Mouse (Mus musculus): Measurements from ENCODE around the gene Col4a4.

The Col4a4 gene

DNA sequence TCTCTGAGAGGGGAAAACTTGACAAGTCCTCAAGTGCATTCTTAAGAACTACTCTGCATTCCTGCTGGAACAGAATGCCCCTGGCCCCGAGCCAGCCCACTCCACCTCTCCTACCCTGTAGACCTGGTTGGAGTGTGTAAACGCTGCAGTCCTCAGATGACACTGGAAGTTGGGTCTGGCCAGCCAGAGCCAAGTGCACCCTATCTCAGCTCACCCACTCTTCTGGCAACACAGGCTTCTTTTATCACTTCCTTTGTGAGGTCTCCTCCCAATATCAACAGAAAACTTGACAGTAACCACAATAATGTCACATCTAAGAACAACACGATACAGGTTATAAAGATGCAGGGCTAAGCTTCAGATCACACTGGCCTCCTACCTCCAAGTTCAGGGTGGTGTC, 8.7 kb downstream of the Col4a4 start:
- no peak for DNase-seq (ENCODE audit: low read depth)

DNA sequence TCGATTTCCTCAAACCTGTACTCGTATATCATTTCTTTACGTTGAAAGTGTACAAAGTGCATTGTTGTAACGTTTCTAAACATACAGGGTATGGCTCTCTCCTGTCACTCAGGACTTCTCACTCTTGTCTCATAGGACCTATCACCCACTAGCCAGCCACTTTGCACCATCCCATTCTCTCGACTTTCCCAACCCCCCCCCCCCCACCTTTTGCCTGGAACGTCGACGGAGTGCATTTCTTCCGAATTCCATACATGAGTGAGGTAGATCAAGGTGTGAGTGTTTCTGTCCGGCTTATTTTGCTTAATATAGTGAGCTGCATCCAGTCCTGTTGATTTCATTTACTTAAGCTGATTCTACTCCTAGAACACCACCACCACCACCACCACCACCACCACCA, 9.3 kb downstream of the Col4a4 start:
- no peak for DNase-seq (ENCODE audit: low read depth)

DNA sequence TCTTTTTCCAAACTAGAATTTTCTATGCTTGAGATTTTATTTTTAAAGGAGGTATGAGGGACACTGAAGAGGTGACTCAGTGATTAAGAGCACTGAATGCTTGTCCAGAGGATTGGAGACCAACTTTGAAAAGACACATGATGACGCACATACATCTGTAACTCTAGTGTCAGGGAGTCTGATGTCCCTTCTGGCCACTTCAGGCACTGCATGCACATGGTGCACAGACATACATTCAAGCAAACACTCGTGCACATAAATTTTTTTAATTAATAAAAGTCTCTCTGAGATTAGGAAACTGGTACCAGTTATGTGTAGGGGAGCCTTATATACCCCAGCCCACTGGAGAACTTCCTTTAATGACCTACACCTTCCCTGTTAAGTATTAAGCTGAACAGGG, 10.5 kb downstream of the Col4a4 start:
- DNase-seq (ENCODE audit: low read depth): no peak

DNA sequence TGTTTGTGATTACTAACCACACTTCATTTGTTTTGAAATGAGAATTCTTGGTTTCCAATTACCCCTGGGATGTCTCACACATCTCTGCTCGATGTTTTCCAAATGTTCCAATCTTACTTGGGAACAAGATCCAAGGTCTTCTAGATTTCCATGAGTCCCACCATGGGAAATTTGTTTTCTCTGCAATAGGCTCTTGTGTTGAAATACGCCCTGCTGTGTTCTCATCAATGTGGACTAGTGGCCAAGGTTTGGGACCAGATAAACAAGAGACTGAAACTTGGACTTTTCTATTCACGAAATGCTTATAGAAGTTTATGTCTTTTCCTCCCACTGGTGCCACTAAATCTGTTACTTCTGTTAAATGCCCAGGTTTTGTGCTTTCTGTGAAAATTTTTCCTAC, 11.0 kb downstream of the Col4a4 start:
- no peak for DNase-seq (ENCODE audit: low read depth)

DNA sequence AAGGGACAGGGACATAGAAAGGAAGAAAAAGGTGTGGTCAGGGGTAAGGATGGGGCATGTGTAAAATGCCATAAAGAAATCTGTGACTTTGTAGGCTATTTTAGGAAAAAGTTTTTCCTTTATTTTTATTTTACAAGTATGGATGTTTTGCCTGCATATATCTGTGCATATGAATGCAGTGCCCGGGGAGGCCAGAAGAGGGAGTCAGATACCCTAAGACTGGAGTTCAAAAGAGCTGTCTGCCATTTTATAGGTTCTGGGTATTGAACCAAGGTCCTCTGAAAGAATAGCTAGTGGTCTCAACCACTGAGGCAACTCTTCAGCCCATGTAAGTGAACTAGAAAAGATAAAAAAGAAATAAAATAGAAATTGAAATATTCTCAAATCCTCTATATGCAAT, 14.9 kb downstream of the Col4a4 start:
- DNase-seq (ENCODE audit: low read depth): peak; percentile 20

DNA sequence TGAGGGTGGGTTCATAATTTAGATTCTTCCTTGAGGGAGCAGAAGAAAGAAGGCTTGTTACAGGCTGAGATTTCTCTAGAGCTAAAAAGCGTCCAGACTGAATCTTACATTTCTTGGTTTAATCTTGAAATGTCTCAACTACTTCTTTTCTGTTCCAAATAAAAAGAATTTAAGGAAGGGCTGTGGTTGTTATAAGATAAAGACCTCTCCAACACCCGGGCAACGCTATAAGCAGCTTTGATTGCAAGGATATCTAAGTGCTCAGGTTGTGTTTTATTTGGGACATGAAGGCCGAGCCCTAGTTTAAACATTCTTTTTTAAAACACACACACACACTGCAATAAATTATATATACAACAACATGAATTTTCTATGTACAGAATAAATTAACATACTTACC, 17.2 kb downstream of the Col4a4 start:
- no peak for DNase-seq (ENCODE audit: low read depth)

DNA sequence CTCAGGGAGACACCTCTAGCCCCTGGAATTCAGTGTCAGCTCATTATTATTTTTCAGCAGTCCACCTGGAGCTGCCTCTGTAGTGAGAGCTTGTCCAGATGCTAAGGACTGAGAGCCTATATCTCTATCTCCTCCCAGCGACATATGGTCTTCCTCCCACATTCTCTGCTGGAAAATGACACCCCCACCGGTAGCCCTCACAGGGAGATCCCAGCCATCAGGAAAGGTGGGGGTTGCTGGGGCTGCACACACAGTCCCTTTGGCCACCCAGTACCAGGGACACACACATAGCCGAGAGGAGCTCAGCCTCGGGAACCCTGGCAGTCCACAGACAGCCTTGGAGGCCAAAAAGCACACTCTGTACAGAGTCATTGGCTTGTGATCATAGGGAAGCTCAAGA, 26.4 kb downstream of the Col4a4 start:
- no peak for DNase-seq (ENCODE audit: low read depth)

DNA sequence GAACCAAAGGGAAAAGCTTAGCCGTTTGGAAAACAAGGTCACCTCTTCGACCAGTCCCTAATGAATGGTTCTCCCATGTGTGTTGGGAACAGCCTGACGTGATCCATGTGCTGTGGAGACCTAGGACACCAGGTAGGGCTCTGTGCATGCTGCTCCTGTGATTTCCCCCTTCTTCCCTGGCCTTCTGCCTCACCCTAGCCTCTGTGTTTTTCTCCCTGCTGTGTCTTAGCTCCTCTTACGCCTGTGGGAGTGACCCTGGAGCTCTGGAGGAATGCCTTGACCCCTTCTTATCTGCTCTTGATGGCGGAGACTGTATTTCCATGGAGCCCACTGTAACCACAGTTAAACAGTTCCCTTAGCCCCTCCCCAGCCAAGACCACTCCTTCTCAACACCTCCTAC, 31.8 kb downstream of the Col4a4 start:
- DNase-seq (ENCODE audit: low read depth): no peak

DNA sequence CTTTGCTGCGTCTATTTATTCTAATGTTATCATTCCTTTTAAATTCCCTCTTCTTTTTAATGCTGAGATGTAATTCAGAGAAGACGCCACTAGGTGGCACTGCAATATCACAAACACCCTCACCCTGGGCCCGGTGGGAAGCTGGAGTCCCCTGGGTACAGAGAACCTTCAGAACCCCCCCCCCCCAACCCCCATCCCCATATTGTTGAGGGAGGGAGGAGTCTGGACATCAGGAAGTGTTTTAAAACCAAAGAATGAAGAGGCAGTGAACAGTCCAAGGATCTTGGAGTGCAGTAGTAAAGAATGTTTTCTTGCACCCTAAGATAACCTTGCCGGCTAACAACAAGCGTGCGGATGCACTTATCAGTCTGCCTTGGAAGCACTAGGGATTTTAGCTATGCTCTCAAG, 32.2 kb downstream of the Col4a4 start:
- peak; percentile 75 for DNase-seq (ENCODE audit: low read depth)

DNA sequence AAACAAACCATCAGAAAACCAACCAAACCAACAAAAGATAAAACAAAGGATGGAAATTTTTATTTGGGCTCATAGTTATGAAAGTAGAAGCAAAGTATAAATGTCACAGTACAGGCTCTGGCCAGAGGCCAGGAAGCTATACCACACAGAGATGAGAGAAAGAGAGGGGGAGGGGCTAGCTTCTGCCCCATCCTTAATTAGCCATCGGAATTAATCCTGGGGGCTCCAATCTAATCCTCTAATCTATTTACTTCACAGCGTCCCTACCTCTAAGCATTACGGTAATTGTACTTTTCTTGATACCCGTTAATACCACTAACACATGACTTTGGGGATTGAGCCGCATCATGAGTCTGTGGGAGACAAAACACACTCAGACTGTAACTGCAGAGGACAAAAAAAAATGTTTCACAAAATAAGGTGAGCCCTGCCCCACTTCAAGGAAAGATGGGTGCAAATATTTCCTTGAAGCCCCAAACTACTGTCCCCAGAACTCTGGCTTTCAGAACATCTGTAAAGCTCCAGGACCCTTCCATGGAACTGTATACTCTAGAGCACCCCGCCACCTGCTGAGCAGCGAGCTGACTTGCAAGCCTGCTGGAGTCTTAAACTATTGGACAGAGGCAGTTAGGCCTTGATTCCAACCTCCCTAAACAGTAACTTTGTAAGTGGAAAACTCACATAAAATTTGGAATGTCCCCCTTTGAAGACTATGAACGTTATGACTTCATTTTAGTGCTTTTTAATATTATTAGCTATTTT, 41.3 kb downstream of the Col4a4 start:
- DNase-seq (ENCODE audit: low read depth): peak; percentile 8

DNA sequence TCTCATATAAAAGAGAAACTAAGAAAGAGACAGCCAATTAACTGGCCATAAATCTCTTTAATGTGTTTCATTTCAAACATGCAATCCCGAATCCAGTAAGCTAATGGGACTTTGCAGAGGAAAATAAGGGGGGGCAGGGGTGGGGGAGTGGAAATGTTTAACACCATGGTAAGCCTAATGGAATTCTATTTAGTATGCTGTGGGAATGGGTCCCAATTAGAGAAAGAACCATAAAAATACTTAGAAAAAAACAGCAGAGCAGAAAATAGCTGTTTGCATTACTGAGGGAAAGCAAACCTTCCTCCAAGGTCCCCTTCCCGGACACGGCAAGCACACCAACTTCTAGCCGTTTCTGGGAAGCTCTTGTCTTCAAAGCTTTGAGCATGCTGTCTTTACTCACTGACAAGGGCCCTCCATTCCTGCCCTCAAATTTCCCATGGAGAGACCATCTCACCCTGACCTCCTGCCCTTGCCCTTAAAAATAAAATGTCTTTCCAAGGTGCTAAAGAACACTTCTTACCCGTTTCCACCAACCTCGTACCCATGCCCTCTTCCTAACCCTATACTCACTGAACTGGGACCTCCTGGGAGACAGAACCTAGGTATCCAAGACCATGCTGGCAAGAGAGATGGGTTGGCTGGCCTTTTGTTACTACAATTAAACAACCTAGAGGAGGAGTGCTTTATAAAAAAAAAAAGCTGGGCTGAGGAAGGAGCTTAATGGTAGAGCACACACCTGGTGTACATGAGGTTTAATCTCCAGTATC, 42.0 kb downstream of the Col4a4 start:
- DNase-seq (ENCODE audit: low read depth): no peak

DNA sequence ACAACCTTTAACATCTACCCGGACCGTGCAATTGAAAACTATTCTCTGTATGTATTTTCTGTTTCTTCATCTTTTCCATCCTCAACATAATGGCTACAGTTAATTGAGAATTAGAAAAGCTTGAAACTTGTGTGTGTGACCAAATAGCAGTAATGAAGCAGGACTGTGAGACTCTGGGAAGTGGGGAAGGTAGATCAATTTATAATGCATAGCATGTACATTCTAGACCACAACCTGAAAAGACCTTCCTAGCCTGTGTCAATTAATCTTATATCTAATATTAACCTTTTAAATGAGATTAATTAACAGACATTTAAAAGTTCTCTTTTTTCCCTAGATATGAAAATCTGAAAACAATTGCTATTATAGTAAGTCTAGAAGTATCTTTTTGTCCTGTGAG, 42.7 kb downstream of the Col4a4 start:
- no peak for DNase-seq (ENCODE audit: low read depth)

DNA sequence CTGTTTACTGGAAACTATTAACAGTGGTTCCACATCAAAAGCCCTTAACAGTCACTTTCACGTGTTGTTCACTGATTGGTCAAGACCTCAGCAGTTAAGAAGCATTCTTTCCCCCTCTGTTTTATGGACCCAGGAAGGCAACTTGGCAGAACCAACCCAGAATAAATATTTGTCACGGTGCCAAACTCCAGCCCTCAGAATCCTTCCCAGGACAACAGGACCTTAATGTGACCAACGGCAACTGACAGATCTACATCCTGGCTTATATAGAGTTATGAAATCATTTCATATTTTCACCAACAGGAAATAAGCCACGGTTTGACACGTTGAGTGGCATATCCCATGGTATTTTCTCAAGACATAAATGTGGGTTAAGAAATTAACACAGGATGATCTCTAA, 46.6 kb downstream of the Col4a4 start:
- DNase-seq (ENCODE audit: low read depth): peak; percentile 7

DNA sequence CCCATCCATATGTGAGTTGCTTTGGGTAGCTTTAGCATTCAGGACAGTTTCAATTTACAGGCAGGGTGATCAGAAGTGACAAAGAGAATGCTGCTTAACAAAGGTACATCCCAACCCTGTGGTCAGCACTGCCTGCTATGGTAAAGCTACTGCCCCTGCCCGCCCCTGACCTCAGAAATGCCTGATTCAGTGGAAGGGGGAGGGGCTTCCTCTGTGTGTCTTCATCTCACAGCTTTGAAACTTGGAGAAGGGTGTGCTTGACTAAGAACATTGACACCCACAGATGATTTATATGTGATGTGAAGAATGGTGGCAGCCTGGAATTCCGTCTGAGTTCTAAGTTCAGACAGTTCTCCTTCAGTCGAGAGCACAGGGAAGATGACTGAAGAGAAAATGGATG, 48.8 kb downstream of the Col4a4 start:
- peak; percentile 6 for DNase-seq (ENCODE audit: low read depth)

DNA sequence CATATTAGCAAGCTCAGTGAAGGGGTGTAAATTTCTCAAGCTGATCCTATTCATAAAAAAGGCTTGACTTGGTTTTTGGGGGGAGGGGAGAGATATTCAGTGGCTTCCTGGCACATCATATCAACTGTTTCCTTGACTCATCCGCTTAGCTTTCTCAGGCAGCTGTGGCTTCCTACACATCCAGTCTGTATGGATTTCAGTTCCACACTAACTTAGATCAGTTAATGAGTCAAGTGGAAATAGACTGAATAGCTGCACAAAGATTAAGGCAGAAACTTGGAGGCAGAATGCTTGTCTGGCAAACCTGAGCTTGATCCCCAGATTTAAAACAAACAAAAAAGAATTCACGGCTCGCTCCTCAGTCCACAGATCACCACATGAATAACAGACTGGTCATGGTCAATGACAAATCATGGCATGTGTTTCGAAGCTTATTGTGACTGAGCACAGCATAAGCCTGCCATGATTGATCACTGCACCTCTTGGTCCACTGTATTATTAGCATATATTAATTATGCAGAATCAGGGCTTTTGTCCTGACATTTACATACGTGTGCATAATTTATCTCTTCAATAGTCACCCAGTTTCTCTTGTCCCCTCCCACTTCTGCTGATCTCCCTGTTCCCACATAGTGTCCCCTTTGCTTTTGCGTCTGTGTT, 50.0 kb downstream of the Col4a4 start:
- DNase-seq (ENCODE audit: low read depth): no peak

DNA sequence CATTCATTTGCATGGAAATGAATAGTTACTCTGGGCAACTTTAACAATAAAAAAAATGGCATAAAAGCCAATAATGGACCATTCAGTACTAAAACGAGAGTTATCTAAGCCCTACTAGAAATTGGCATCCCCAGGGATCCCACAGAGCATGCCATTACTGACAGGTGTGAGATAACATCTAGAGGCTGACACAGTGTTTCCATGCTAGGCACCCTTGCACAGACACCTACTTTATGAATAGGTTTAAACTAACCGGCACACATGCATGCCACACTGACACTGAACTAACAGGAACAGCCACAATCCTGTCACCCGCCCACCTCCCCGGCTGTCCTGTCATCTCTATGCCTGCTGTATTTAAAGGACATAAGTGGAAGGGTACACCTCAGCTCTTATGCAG, 58.7 kb downstream of the Col4a4 start:
- no peak for DNase-seq (ENCODE audit: low read depth)

DNA sequence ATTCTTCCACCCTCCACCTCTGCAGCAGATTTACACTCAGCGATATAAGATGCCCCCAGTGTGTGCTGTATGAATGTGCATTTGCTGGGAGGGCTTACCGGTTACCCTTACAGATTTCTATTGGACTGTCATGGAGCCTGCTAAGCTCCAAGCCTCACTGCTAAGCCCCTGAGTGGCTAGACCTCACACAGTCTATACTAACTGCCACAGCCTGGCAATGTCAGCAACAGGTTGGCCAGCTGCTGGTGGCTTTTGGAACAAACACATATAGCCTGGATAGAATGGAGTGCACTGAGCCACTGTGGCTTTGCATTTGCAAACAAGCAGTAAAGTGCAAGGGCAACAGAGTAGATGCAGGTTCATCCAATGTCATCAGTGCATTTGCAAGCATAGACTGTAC, 94.7 kb downstream of the Col4a4 start:
- no peak for DNase-seq (ENCODE audit: low read depth)

DNA sequence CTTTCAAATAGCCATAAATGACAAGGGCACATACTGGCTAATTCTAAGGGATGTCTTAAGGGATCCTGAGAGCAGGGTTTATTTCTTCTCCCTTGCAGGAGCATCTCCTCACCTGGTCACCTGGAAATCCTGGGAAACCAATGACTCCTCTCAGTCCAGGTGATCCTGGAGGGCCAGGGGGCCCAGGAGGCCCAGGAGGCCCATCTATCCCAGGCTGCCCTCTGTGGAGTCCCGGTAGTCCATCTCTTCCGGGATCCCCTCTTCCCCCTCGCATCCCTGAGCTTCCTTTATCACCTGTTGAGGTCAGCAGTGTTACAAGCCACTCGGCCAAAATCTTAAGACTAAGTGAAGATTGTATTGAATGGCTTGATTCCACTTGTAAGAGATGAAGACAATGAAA, 100.3 kb downstream of the Col4a4 start:
- no peak for DNase-seq (ENCODE audit: low read depth)

DNA sequence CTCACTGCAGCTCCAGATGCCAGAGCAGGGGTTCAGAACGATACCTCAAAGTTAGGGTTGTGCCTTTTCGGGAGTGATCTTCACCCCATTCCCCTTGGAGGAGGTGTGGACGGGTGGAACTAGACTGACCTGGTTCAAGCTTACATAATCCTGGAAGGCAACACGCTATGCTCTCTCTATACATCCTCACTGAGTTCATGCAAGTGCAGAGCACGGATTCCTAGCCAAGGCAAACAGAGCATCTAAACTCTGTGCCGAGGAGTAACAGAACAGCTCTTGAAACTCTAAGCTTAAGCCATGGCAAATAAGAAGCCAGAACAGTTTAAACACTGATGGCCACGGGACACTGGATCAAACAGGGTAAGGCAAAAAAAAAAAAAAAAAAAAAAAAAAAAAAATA, 104.3 kb downstream of the Col4a4 start:
- DNase-seq (ENCODE audit: low read depth): no peak

DNA sequence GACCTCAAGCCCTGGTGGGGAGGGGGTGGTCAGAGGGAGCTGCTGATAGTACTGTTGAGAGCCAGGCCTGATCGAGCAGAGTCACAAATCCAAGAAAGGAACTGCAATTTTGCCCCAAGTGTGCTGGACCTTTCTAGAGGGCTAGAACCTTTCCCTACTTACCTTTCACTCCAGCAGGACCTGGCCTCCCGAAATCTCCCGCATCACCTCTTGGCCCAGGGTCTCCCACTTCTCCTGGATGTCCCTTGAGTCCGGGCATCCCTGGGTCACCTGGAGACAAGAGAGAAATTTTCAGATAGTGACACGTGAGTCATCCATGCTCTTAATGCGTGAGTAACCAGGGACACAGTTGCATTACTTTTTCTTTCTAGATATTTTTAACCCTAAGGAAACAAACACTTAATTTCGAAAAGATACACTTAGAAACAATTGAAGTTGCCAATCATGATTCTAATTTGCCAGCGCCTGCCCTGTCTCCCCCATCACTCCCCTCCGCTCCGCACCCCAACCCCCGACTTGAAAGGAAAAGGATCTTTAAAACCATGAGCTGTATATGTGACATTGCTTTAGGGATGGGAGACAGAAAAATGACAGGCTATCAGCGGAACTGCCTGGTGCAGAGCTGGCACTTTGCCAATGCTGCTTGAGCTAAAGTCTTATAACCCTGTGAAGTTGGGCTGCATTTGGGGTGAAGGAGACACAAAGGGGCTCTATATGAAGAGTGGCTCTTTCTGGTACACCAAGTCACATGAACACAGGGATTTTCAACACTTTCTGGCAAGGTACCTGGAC, 106.8 kb downstream of the Col4a4 start:
- DNase-seq (ENCODE audit: low read depth): no peak

DNA sequence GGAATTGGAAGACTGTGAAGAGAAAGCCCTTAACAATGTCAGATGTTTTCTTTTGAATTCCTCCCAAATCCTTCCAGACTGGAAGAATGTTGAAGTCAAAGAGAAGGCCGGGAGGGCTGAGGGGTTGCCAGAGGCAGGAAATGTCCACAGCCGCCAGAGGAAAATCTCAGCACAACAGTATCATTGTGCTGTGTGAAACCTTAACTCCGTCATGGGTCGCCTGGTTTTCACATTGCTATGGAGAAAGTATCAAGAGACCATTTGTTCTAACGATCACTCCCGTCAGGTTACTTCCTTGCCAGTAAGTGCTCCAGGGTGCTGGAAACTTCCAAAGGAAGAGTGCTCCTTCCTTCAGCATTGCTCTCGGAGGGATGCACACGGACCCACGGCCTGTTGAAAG, 109.9 kb downstream of the Col4a4 start:
- peak; percentile 20 for DNase-seq (ENCODE audit: low read depth)

DNA sequence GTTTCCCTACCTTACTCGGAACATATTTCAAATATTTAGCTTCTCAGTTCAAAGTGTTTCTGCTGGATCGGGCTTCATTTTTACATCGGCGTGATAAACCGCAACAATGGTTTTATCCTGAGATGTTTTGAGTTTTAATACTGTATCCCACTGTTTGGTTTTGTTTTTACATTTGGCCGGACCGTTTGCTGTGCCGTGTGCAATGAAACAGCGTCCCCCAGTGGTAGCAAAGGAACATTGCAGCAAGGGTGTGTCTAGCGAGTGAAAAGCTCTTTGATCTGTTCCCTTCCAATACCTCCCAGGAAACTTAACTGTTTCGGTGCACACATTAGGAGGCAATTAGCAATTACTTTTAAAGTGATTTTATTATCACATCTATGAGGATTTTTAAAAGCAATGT, 110.4 kb downstream of the Col4a4 start:
- DNase-seq (ENCODE audit: low read depth): peak; percentile 57

All from NIH3T3 (cell line).